Mouse (Mus musculus) megakaryocyte, embryonic 14.5 days (primary cell): ENCODE data around the gene Fosb.

Experiments used
- FLI1 ChIP-seq: IDR thresholded peaks from 2 replicates; pipeline ENCODE4 v1.6.1; 2012; ENCODE audit warnings: low read length, inconsistent platforms, mixed read lengths
- GATA1 ChIP-seq: IDR thresholded peaks from 3 replicates; pipeline ENCODE4 v1.6.1; 2012; ENCODE audit warnings: mixed read lengths, low read length, inconsistent platforms, borderline replicate concordance

DNA sequence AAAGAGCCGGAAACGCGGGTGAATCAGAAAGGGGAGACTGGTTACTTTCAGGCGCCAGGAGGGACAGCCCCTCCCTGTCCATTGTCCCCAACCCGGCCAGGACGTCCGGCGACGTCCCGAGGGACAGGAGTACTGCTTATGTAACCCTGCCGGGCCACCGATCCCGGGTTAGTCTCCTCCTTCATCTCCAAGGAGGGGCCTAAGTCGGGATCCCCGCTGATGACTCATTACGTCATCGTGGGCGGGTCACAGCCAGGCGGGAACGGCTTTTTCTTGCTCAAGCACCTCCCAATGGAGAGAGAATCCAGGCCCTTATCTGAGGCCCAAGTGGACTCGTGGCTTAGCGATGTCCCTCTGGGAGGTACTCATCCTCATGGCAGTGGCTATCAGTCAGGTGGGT lies 17.3 kb upstream of the Fosb start:
- TF ChIP-seq GATA1, result no peak
- TF ChIP-seq FLI1, result no peak
